Mouse (Mus musculus): Measurements from ENCODE around the gene Rabac1. TPM values are rescaled to one million over a fixed set of nuclear protein-coding genes. Genes with fewer than 3 reads are reported as not detected.

Rabac1 gene
- total and polyA plus RNA-seq, 3 experiments = 11.7 to 79.9 (median 36.3) TPM

GRCm38 (mm10) chr7:25003820-25004388 lies 31.4 kb upstream of the Rabac1 start:
- Histone ChIP-seq H3K27me3 (ENCODE audit: insufficient read depth, low read length) (peaks cover 11% of the 10 kb centered on the region; the same call in 1 of the 2 replicates), H3K4me3 (ENCODE audit: low read depth, low read length) (no peak overlapping the region), H3K36me3 (replicated peaks) (no peaks in the 10 kb centered on the region), H3K4me1 (ENCODE audit: insufficient read depth, low read depth, low read length) (0 out of 2 replicates have a peak, but pooled peaks cover under 1% of the 10 kb centered on the region), H3K9me3 (replicated peaks) (no peaks in the 10 kb centered on the region)
- DNase-seq (ENCODE audit: low spot score) (no peak), ATAC-seq (ENCODE audit: extremely low read depth, insufficient number of reproducible peaks, low FRiP score, poor library complexity, severe bottlenecking) (no peak)
- TF ChIP-seq POLR2AphosphoS5 (IDR thresholded peaks at IDR 0.05; ENCODE audit: insufficient replicate concordance, low read depth, low read length) (no peak), CTCF (IDR thresholded peaks at IDR 0.05; ENCODE audit: low read depth, low read length) (no peak), GATA1 (IDR thresholded peaks at IDR 0.05; ENCODE audit: borderline replicate concordance, low read length) (no peak), GATA2 (IDR thresholded peaks at IDR 0.05; ENCODE audit: borderline replicate concordance, low read depth, low read length) (no peak), TAL1 (conservative IDR thresholded peaks at IDR 0.05; ENCODE audit: low read depth, low read length) (no peak)

GRCm38 (mm10) chr7:25003291-25003690 lies 30.7 kb upstream of the Rabac1 start:
- ATAC-seq (ENCODE audit: extremely low read depth, insufficient number of reproducible peaks, low FRiP score, poor library complexity, severe bottlenecking) = no peak
- Histone ChIP-seq H3K4me1 (ENCODE audit: insufficient read depth, low read depth, low read length) (no peaks in the 10 kb centered on the region), H3K36me3 (replicated peaks) (no peaks in the 10 kb centered on the region), H3K4me3 (ENCODE audit: low read depth, low read length) (no peak overlapping the region), H3K9me3 (replicated peaks) (no peaks in the 10 kb centered on the region), H3K27me3 (ENCODE audit: insufficient read depth, low read length) (peaks cover 11% of the 10 kb centered on the region; the same call in 1 of the 2 replicates)
- TF ChIP-seq GATA1 (IDR thresholded peaks at IDR 0.05; ENCODE audit: borderline replicate concordance, low read length) (no peak), POLR2AphosphoS5 (IDR thresholded peaks at IDR 0.05; ENCODE audit: insufficient replicate concordance, low read depth, low read length) (no peak), CTCF (IDR thresholded peaks at IDR 0.05; ENCODE audit: low read depth, low read length) (no peak), TAL1 (conservative IDR thresholded peaks at IDR 0.05; ENCODE audit: low read depth, low read length) (no peak), GATA2 (IDR thresholded peaks at IDR 0.05; ENCODE audit: borderline replicate concordance, low read depth, low read length) (no peak)
- DNase-seq (ENCODE audit: low spot score) = no peak

- Histone ChIP-seq H3K36me3 (replicated peaks) (no peaks in the 10 kb centered on the region), H3K27me3 (ENCODE audit: insufficient read depth, low read length) (peaks cover 11% of the 10 kb centered on the region; the same call in 1 of the 2 replicates), H3K4me3 (ENCODE audit: low read depth, low read length) (no peak overlapping the region), H3K9me3 (replicated peaks) (no peaks in the 10 kb centered on the region), H3K4me1 (ENCODE audit: insufficient read depth, low read depth, low read length) (no peaks in the 10 kb centered on the region)
- ATAC-seq (ENCODE audit: extremely low read depth, insufficient number of reproducible peaks, low FRiP score, poor library complexity, severe bottlenecking) = no peak
- no peak for TF ChIP-seq GATA2 (IDR thresholded peaks at IDR 0.05; ENCODE audit: borderline replicate concordance, low read depth, low read length)
- no peak for TF ChIP-seq GATA1 (IDR thresholded peaks at IDR 0.05; ENCODE audit: borderline replicate concordance, low read length)
- TF ChIP-seq TAL1 (conservative IDR thresholded peaks at IDR 0.05; ENCODE audit: low read depth, low read length) = no peak
- no peak for TF ChIP-seq POLR2AphosphoS5 (IDR thresholded peaks at IDR 0.05; ENCODE audit: insufficient replicate concordance, low read depth, low read length)
- TF ChIP-seq CTCF (IDR thresholded peaks at IDR 0.05; ENCODE audit: low read depth, low read length) = no peak
- no peak for DNase-seq (ENCODE audit: low spot score)
Observed at GRCm38 (mm10) chr7:25000711-25001110, 28.2 kb upstream of the Rabac1 start.

- ATAC-seq (ENCODE audit: extremely low read depth, insufficient number of reproducible peaks, low FRiP score, poor library complexity, severe bottlenecking) = no peak
- H3K36me3 ChIP-seq (replicated peaks) = no peaks in the 10 kb centered on the region
- H3K4me3 ChIP-seq (ENCODE audit: low read depth, low read length) = no peak overlapping the region
- H3K27me3 ChIP-seq (ENCODE audit: insufficient read depth, low read length) = peaks cover 11% of the 10 kb centered on the region; the same call in 1 of the 2 replicates
- no peak for TF ChIP-seq POLR2AphosphoS5 (IDR thresholded peaks at IDR 0.05; ENCODE audit: insufficient replicate concordance, low read depth, low read length)
- TF ChIP-seq GATA1 (IDR thresholded peaks at IDR 0.05; ENCODE audit: borderline replicate concordance, low read length) = no peak
- no peak for TF ChIP-seq GATA2 (IDR thresholded peaks at IDR 0.05; ENCODE audit: borderline replicate concordance, low read depth, low read length)
- TF ChIP-seq CTCF (IDR thresholded peaks at IDR 0.05; ENCODE audit: low read depth, low read length) = no peak
- TF ChIP-seq TAL1 (conservative IDR thresholded peaks at IDR 0.05; ENCODE audit: low read depth, low read length) = no peak
- DNase-seq (ENCODE audit: low spot score) = no peak
- H3K4me1 ChIP-seq (ENCODE audit: insufficient read depth, low read depth, low read length) = no peaks in the 10 kb centered on the region
- no peaks in the 10 kb centered on the region for H3K9me3 ChIP-seq (replicated peaks)
Observed at GRCm38 (mm10) chr7:25000211-25000610, 27.7 kb upstream of the Rabac1 start.

GRCm38 (mm10) chr7:24993081-24993480 lies 20.5 kb upstream of the Rabac1 start:
- H3K36me3 ChIP-seq (replicated peaks) = no peaks in the 10 kb centered on the region
- H3K27me3 ChIP-seq (ENCODE audit: insufficient read depth, low read length) = peaks cover 21% of the 10 kb centered on the region
- TF ChIP-seq GATA2 (IDR thresholded peaks at IDR 0.05; ENCODE audit: borderline replicate concordance, low read depth, low read length) (no peak), CTCF (IDR thresholded peaks at IDR 0.05; ENCODE audit: low read depth, low read length) (no peak), POLR2AphosphoS5 (IDR thresholded peaks at IDR 0.05; ENCODE audit: insufficient replicate concordance, low read depth, low read length) (no peak), GATA1 (IDR thresholded peaks at IDR 0.05; ENCODE audit: borderline replicate concordance, low read length) (no peak), TAL1 (conservative IDR thresholded peaks at IDR 0.05; ENCODE audit: low read depth, low read length) (no peak)
- no peak for ATAC-seq (ENCODE audit: extremely low read depth, insufficient number of reproducible peaks, low FRiP score, poor library complexity, severe bottlenecking)
- no peak overlapping the region for H3K4me3 ChIP-seq (ENCODE audit: low read depth, low read length)
- no peaks in the 10 kb centered on the region for H3K9me3 ChIP-seq (replicated peaks)
- no peaks in the 10 kb centered on the region for H3K4me1 ChIP-seq (ENCODE audit: insufficient read depth, low read depth, low read length)
- DNase-seq (ENCODE audit: low spot score) = no peak

- TF ChIP-seq CTCF (IDR thresholded peaks at IDR 0.05; ENCODE audit: low read depth, low read length) (no peak), TAL1 (conservative IDR thresholded peaks at IDR 0.05; ENCODE audit: low read depth, low read length) (no peak), GATA2 (IDR thresholded peaks at IDR 0.05; ENCODE audit: borderline replicate concordance, low read depth, low read length) (no peak), POLR2AphosphoS5 (IDR thresholded peaks at IDR 0.05; ENCODE audit: insufficient replicate concordance, low read depth, low read length) (no peak), GATA1 (IDR thresholded peaks at IDR 0.05; ENCODE audit: borderline replicate concordance, low read length) (no peak)
- Histone ChIP-seq H3K36me3 (replicated peaks) (no peaks in the 10 kb centered on the region), H3K27me3 (ENCODE audit: insufficient read depth, low read length) (peaks cover 29% of the 10 kb centered on the region), H3K9me3 (replicated peaks) (no peaks in the 10 kb centered on the region), H3K4me3 (ENCODE audit: low read depth, low read length) (no peak overlapping the region), H3K4me1 (ENCODE audit: insufficient read depth, low read depth, low read length) (no peaks in the 10 kb centered on the region)
- DNase-seq (ENCODE audit: low spot score) (no peak), ATAC-seq (ENCODE audit: extremely low read depth, insufficient number of reproducible peaks, low FRiP score, poor library complexity, severe bottlenecking) (no peak)
Observed at GRCm38 (mm10) chr7:24990478-24990877, 17.9 kb upstream of the Rabac1 start.
